7 mouse cellular contexts compared by ENCODE assay signal in the genomic region with DNA sequence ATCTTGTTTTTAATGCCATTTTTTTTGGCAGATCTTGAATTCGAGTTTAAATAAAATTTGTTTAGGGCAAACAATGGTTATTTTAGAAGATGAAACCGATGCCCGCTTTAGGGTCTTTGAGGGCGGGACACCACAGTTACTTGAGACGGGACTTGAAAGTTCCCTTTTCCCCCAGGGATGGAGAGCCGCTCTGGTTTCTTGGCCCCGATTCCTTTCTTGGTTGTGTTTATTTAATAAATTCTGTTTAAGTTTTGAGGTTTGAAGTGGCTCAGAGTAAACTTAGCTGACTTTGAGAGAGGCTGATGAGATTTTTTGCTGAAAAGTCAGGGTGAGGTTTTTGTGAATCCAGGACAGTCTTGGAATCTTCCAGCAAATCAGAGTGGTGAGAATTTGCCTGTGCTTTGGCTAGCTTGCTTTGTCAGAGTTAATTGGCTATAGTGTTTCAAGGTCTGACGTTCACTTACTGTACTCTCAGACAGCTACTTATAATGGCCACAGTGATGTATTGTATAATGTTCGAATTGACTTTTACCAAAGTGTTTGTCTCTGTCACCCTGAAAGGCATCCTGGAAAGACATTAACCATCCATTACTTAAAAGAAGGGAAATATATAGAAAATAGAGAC. TPM values are rescaled to one million over a fixed set of nuclear protein-coding genes. Genes with fewer than 3 reads are reported as not detected.
A peak's percentile ranks its signal among the peaks of the same experiment; 100 is the strongest.
DNase-seq lines count a peak whose midpoint lies in the region; ATAC-seq and TF ChIP-seq lines count a peak whose summit lies in the region.

No protein-coding gene starts in this region.

- peaks cover 10% of the 10 kb centered on the region for H3K27me3 ChIP-seq in spleen, adult 2 months (ENCODE audit: control insufficient read depth, insufficient read depth, low read length)
- peaks cover 57% of the 10 kb centered on the region for H3K27me3 ChIP-seq in forebrain, embryonic 13.5 days
- no peaks in the 10 kb centered on the region for H3K27me3 ChIP-seq in limb, embryonic 15.5 days
- no peaks in the 10 kb centered on the region for H3K27me3 ChIP-seq in stomach, embryonic 14.5 days (ENCODE audit: control insufficient read depth, insufficient read depth, low read length)

- ATAC-seq in forebrain, embryonic 13.5 days, result no peak
- no peak for ATAC-seq in limb, embryonic 15.5 days (ENCODE audit: insufficient number of reproducible peaks, low FRiP score, low TSS enrichment, low read depth)
- no peak for ATAC-seq in stomach, embryonic 14.5 days (ENCODE audit: insufficient number of reproducible peaks, insufficient read depth, low FRiP score, low read depth)

- no peak for DNase-seq in spleen, adult 2 months (ENCODE audit: low read depth in 1 of 2, low spot score in 2 of 2)
- no peak for DNase-seq in spleen, adult 18-20 months
- no peak for DNase-seq in right cerebral cortex, adult 2 months (ENCODE audit: low spot score in 2 of 2)
- DNase-seq in kidney, adult 11 months, result no peak

- TF ChIP-seq POLR2A in spleen, adult 2 months (IDR thresholded peaks at IDR 0.05; ENCODE audit: low read depth, low read length), result no peak

- H3K9me3 ChIP-seq in forebrain, embryonic 13.5 days (replicated peaks), result no peaks in the 10 kb centered on the region
- H3K9me3 ChIP-seq in limb, embryonic 15.5 days, result no peaks in the 10 kb centered on the region
- H3K9me3 ChIP-seq in stomach, embryonic 14.5 days (ENCODE audit: control insufficient read depth, low read depth, low read length), result no peaks in the 10 kb centered on the region

- H3K4me1 ChIP-seq in spleen, adult 2 months (ENCODE audit: control insufficient read depth, insufficient read depth, insufficient read length), result no peaks in the 10 kb centered on the region; the same call in 1 of the 2 replicates
- H3K4me1 ChIP-seq in forebrain, embryonic 13.5 days, result peaks cover 13% of the 10 kb centered on the region
- H3K4me1 ChIP-seq in limb, embryonic 15.5 days, result peaks cover 44% of the 10 kb centered on the region
- H3K4me1 ChIP-seq in stomach, embryonic 14.5 days (ENCODE audit: control insufficient read depth, insufficient read depth, low read length), result peaks cover 19% of the 10 kb centered on the region; the same call in 1 of the 2 replicates

- peak overlapping the region; percentile 98 for H3K4me2 ChIP-seq in forebrain, embryonic 13.5 days
- H3K4me2 ChIP-seq in limb, embryonic 15.5 days, result peak overlapping the region; percentile 70
- peak overlapping the region; percentile 73 for H3K4me2 ChIP-seq in stomach, embryonic 14.5 days (replicated peaks; ENCODE audit: low read depth, low read length)

- H3K27ac ChIP-seq in spleen, adult 2 months (ENCODE audit: insufficient read depth, low read length), result no peak overlapping the region
- H3K27ac ChIP-seq in forebrain, embryonic 13.5 days, result no peak overlapping the region
- H3K27ac ChIP-seq in limb, embryonic 15.5 days, result peak overlapping the region; percentile 87
- H3K27ac ChIP-seq in stomach, embryonic 14.5 days (ENCODE audit: low read length), result peak overlapping the region; percentile 93; the same call in 1 of the 2 replicates

- H3K36me3 ChIP-seq in spleen, adult 2 months (ENCODE audit: control insufficient read depth, insufficient read depth, low read length), result no peaks in the 10 kb centered on the region
- H3K36me3 ChIP-seq in forebrain, embryonic 13.5 days (ENCODE audit: poor library complexity, severe bottlenecking), result no peaks in the 10 kb centered on the region
- no peaks in the 10 kb centered on the region for H3K36me3 ChIP-seq in limb, embryonic 15.5 days
- no peaks in the 10 kb centered on the region for H3K36me3 ChIP-seq in stomach, embryonic 14.5 days (ENCODE audit: control insufficient read depth, insufficient read depth, low read length)

- TF ChIP-seq CTCF in spleen, adult 2 months (IDR thresholded peaks at IDR 0.05; ENCODE audit: extremely low read depth, insufficient read depth, insufficient read length, insufficient replicate concordance), result no peak

- 13% methylated on average over 9 of the region's 9 CpGs for WGBS in spleen, adult 2 months
- WGBS in forebrain, embryonic 13.5 days, result 12% methylated on average over 9 of the region's 9 CpGs
- WGBS in limb, embryonic 15.5 days, result 5% methylated on average over 9 of the region's 9 CpGs
- WGBS in stomach, embryonic 14.5 days, result 3% methylated on average over 9 of the region's 9 CpGs

- H3K4me3 ChIP-seq in spleen, adult 2 months (ENCODE audit: extremely low read depth, insufficient read depth, insufficient read length), result peak overlapping the region; percentile 4; the same call in 1 of the 2 replicates
- H3K4me3 ChIP-seq in forebrain, embryonic 13.5 days, result peak overlapping the region; percentile 61
- H3K4me3 ChIP-seq in limb, embryonic 15.5 days, result peak overlapping the region; percentile 79
- peak overlapping the region; percentile 90 for H3K4me3 ChIP-seq in stomach, embryonic 14.5 days (ENCODE audit: low read depth, low read length)

- H3K9ac ChIP-seq in forebrain, embryonic 13.5 days, result 0 out of 2 replicates have a peak overlapping the region, but pooled peaks have one; percentile 66
- H3K9ac ChIP-seq in limb, embryonic 15.5 days, result peak overlapping the region; percentile 67
- peak overlapping the region; percentile 85 for H3K9ac ChIP-seq in stomach, embryonic 14.5 days (replicated peaks; ENCODE audit: low read depth, low read length)

RNA-seq across cellular contexts. Expression of a gene that starts 1.3 kb away (rescaled TPM):
- 14.1 and 14.6 TPM in 2 replicates for polyA plus RNA-seq in spleen, adult 2 months (2012; rRNA removed)
- 54.1 and 61.4 TPM in 2 replicates for polyA plus RNA-seq in forebrain, embryonic 13.5 days (2015; fragmentation: Nextera tagmentation; extraction: Ambion mirVana)
- 28.4 and 28.6 TPM in 2 replicates for polyA plus RNA-seq in limb, embryonic 15.5 days (2015; fragmentation: Nextera tagmentation; extraction: Ambion mirVana)
- polyA plus RNA-seq in stomach, embryonic 14.5 days (2014; fragmentation: Nextera tagmentation; extraction: Ambion mirVana), result 46.1 and 48.0 TPM in 2 replicates

Comparison
In these comparisons a context has a peak if more than half of its experiments do, and no peak if none do; other contexts are left out.
1. H3K27ac ChIP-seq: peak in limb, embryonic 15.5 days (single experiment) and stomach, embryonic 14.5 days (single experiment); none in spleen, adult 2 months (single experiment) and forebrain, embryonic 13.5 days (single experiment).
2. H3K4me3 ChIP-seq: peak in every context shown above with its lines; median percentile 90 in stomach, embryonic 14.5 days; 79 in limb, embryonic 15.5 days; 61 in forebrain, embryonic 13.5 days; 4 in spleen, adult 2 months.
3. Peak in every context shown above with its lines, with median percentiles within 50 percentile points of each other: H3K4me2 ChIP-seq and H3K9ac ChIP-seq.